Mouse (Mus musculus): ENCODE data around the gene Psme2. TPM values are rescaled to one million over a fixed set of nuclear protein-coding genes. Genes with fewer than 3 reads are reported as not detected.

Psme2 gene
- polyA plus RNA-seq, 1 experiment from 2014 or later, result 226 TPM

DNA sequence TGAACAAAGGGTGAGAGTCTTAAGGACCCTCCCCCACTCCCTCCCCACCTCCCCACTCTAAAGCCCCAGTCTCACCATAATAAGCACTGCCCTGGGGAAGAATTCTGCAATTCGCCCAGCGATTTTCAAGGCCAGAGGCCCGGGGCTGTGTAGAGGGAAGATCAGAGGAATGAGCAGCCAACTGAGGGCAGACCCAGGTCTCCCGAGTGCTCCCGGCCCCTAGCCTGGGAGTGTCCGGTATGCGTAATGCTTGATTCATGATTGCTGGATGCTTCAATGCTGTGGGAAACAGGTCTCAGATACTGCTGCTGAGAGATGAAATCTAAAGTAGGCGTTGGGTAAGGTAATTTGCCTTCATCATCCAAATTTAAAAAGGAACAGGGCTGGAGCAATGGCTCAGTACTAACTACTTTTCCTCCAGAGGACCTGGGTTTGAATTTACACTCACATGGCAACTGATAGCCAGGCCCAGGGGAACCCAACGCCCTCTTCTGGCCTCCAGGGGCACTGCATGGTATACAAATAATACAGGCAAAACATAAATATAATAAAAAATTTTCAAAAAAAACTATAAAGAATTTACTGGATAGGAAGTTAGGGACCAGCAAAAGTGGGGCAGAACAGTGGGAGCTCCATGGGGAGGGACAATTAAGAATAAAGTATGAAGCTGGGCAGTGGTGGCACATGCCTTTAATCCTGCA is 8.8 kb downstream of the Psme2 start:
- no peaks in the 10 kb centered on the region for H3K27me3 ChIP-seq (ENCODE audit: insufficient read depth, low read length)
- H3K27ac ChIP-seq (ENCODE audit: low read length), result no peak overlapping the region
- ATAC-seq (ENCODE audit: low FRiP score, low TSS enrichment), result no peak
- H3K4me2 ChIP-seq (replicated peaks; ENCODE audit: low read depth, low read length), result no peak overlapping the region
- no peaks in the 10 kb centered on the region for H3K9me3 ChIP-seq (ENCODE audit: low read length)
- H3K4me3 ChIP-seq (ENCODE audit: low read length), result no peak overlapping the region
- H3K36me3 ChIP-seq (ENCODE audit: insufficient read depth, low read length), result peaks cover 21% of the 10 kb centered on the region
- no peak overlapping the region for H3K9ac ChIP-seq (replicated peaks; ENCODE audit: low read length)
- peaks cover 18% of the 10 kb centered on the region for H3K4me1 ChIP-seq (ENCODE audit: insufficient read depth, low read length)
- WGBS, result 66% methylated on average over 9 of the region's 9 CpGs

DNA sequence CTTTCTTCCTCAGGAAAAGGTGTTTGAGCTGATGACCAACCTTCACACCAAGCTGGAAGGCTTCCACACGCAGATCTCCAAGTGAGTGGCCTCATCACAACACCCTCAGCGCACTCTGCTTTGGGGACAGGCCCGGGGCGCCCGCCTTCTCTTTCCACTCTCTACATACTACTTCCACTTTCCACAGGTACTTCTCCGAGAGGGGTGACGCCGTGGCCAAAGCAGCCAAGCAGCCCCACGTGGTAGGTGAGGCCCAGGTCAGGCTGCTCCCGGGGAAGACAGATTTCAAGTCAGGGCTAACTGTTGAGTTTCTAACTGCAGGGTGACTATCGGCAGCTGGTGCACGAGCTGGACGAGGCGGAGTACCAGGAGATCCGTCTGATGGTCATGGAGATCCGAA is 10.2 kb downstream of the Psme2 start:
- Histone ChIP-seq H3K9ac (replicated peaks; ENCODE audit: low read length) (no peak overlapping the region), H3K4me2 (replicated peaks; ENCODE audit: low read depth, low read length) (no peak overlapping the region), H3K27ac (ENCODE audit: low read length) (no peak overlapping the region), H3K4me1 (ENCODE audit: insufficient read depth, low read length) (peaks cover 24% of the 10 kb centered on the region), H3K9me3 (ENCODE audit: low read length) (no peaks in the 10 kb centered on the region), H3K27me3 (ENCODE audit: insufficient read depth, low read length) (no peaks in the 10 kb centered on the region), H3K4me3 (ENCODE audit: low read length) (no peak overlapping the region), H3K36me3 (ENCODE audit: insufficient read depth, low read length) (peaks cover 19% of the 10 kb centered on the region)
- 95% methylated on average over 16 of the region's 16 CpGs for WGBS
- no peak for ATAC-seq (ENCODE audit: low FRiP score, low TSS enrichment)

DNA sequence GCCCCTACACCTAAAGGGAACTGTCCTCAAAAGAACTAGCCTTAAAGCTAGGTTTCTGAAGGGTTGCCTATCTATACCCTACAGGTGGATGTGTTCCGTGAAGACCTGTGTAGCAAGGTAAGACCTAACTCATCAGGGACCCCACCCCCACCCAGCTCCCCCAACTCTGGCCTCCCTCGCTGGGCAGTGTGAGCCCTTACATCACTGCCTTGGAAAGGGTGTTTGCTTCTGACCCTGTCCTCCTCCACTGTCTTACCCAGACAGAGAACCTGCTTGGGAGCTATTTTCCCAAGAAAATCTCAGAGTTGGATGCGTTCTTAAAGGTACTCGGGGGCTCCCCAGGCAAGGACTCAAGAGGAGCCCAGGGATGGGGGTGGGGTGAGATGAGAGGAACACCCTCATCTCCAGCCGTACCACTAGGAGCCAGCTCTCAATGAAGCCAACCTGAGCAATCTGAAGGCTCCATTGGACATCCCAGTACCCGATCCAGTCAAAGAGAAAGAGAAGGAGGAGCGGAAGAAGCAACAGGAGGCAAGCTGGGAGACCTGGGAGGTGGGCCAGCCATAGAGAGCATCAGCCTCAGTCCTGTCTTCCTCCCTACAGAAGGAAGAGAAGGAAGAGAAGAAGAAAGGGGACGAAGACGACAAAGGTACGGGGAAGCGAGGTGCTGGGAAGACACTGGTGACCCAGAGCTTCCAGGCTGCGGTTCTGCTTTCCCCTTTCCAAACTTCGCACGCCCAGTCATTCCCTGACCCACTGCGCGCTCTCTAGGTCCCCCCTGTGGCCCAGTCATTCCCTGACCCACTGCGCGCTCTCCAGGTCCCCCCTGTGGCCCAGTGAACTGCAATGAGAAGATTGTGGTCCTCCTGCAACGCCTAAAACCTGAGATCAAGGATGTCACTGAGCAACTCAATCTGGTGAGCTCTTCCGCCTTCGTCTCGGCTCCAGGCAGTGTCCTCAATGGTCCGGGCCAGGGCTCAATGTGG is 11.1 kb downstream of the Psme2 start:
- Histone ChIP-seq H3K4me1 (ENCODE audit: insufficient read depth, low read length) (peaks cover 26% of the 10 kb centered on the region), H3K9me3 (ENCODE audit: low read length) (no peaks in the 10 kb centered on the region), H3K9ac (replicated peaks; ENCODE audit: low read length) (no peak overlapping the region), H3K27ac (ENCODE audit: low read length) (no peak overlapping the region), H3K4me2 (replicated peaks; ENCODE audit: low read depth, low read length) (no peak overlapping the region), H3K36me3 (ENCODE audit: insufficient read depth, low read length) (peaks cover 19% of the 10 kb centered on the region), H3K27me3 (ENCODE audit: insufficient read depth, low read length) (no peaks in the 10 kb centered on the region), H3K4me3 (ENCODE audit: low read length) (no peak overlapping the region)
- ATAC-seq (ENCODE audit: low FRiP score, low TSS enrichment), result no peak
- WGBS, result 92% methylated on average over 23 of the region's 23 CpGs

DNA sequence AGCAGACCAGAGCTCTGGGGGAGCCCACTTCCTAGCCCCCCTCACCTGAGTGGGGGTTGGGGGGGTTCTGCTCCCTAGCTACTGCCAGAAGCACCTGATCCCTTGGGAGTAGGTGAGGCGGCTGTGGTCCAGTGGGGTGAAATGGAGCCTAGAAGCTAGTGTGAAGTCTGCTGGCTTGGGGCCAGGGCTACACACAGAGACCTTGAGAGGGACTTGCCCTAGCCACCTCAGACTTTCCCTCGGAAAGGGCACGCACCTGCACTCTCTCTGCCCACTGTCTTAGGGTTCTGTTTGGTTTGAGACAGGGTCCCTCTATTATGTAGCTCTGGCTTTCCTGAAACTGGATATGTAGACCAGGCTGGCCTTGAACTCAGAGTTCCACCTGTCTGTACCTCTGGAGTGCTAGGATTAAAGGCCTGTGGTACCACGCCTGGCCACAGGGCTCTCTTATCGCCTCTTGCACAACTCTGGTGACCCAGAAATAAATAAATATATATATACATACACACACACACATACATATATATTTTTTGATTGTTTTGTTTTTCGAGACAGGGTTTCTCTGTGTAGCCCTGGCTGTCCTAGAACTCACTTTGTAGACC is 12.1 kb downstream of the Psme2 start:
- H3K9ac ChIP-seq (replicated peaks; ENCODE audit: low read length), result peak overlapping the region; percentile 92
- peak overlapping the region; percentile 82 for H3K4me2 ChIP-seq (replicated peaks; ENCODE audit: low read depth, low read length)
- H3K27me3 ChIP-seq (ENCODE audit: insufficient read depth, low read length), result no peaks in the 10 kb centered on the region
- peak; percentile 50 for ATAC-seq (ENCODE audit: low FRiP score, low TSS enrichment)
- H3K9me3 ChIP-seq (ENCODE audit: low read length), result no peaks in the 10 kb centered on the region
- H3K27ac ChIP-seq (ENCODE audit: low read length), result peak overlapping the region; percentile 83
- H3K36me3 ChIP-seq (ENCODE audit: insufficient read depth, low read length), result peaks cover 19% of the 10 kb centered on the region
- H3K4me1 ChIP-seq (ENCODE audit: insufficient read depth, low read length), result peaks cover 22% of the 10 kb centered on the region
- 29% methylated on average over 6 of the region's 6 CpGs for WGBS
- peak overlapping the region; percentile 79 for H3K4me3 ChIP-seq (ENCODE audit: low read length)

DNA sequence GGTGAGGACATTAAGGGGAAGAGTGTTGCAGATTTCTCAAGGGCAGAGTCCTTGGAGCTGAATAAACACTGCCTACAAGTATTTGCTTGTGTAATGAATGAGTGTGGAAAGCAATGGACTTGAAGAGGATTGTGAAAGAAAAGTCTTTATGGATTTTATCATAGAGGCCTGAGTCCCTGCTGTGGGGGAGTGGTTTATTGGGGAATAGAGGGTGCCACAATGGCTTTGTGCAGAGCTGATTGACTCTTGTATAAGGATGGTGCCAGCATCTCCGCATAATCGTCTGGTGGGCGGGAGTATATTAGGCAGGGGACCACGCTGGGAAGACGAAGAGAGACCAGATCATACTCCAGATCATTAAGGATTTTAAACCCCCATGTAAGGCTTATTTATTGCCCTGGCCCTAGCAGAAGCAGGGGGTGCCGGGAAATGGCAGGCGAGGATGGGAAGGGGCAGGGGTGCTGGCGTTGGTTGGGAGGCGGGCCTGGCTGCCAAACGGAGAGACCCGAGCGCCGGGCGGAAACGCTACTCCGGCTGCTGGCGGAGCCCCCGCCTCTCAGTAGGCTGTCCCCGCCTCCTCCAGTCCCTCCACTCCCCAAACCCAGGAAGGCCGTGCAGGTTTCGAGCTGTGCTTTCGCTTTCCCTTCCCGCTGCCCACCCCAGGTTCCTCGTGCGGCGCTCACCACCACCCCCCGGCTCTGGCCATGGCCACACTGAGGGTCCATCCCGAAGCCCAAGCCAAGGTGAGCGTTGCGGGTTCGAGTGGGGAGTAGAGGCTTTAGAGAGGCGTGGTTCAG is 12.8 kb downstream of the Psme2 start, which contains the start of gene Psme1:
Psme1 (plus strand) TSS at position 253 of the 797 bp plus-strand sequence.
- H3K9me3 ChIP-seq (ENCODE audit: low read length), result no peaks in the 10 kb centered on the region
- under 1% methylated on average over 26 of the region's 32 CpGs for WGBS

DNA sequence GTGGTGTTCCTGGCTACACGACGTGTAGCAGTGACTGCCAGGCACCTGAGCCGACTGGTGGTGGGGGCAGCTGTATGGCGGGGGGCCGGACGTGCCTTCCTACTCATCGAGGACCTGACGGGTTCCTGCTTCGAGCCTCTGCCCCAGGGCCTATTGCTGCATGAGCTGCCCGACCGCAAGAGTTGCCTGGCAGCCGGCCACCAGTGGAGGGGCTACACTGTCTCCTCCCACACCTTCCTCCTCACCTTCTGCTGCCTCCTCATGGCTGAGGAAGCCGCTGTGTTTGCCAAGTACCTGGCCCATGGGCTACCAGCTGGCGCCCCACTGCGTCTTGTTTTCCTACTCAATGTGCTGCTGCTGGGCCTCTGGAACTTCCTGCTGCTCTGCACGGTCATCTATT is 14.5 kb downstream of the Psme2 start:
- no peak overlapping the region for H3K9ac ChIP-seq (replicated peaks; ENCODE audit: low read length)
- H3K9me3 ChIP-seq (ENCODE audit: low read length), result no peaks in the 10 kb centered on the region
- H3K4me1 ChIP-seq (ENCODE audit: insufficient read depth, low read length), result peaks cover 22% of the 10 kb centered on the region
- H3K27me3 ChIP-seq (ENCODE audit: insufficient read depth, low read length), result no peaks in the 10 kb centered on the region
- H3K27ac ChIP-seq (ENCODE audit: low read length), result no peak overlapping the region
- WGBS, result 66% methylated on average over 16 of the region's 16 CpGs
- H3K4me3 ChIP-seq (ENCODE audit: low read length), result no peak overlapping the region
- no peak overlapping the region for H3K4me2 ChIP-seq (replicated peaks; ENCODE audit: low read depth, low read length)
- ATAC-seq (ENCODE audit: low FRiP score, low TSS enrichment), result no peak
- H3K36me3 ChIP-seq (ENCODE audit: insufficient read depth, low read length), result peaks cover 14% of the 10 kb centered on the region

More for the DNA sequence above, 12.8 kb downstream of the Psme2 start, which contains the start of gene Psme1:
- H3K9ac ChIP-seq (replicated peaks; ENCODE audit: low read length), result peak within 1 kb of the TSS; percentile 92
- ATAC-seq (ENCODE audit: low FRiP score, low TSS enrichment), result peak; percentile 93
- peaks cover 19% of the 10 kb centered on the region for H3K36me3 ChIP-seq (ENCODE audit: insufficient read depth, low read length)
- peaks cover 22% of the 10 kb centered on the region for H3K4me1 ChIP-seq (ENCODE audit: insufficient read depth, low read length)
- peak within 1 kb of the TSS; percentile 82 for H3K4me2 ChIP-seq (replicated peaks; ENCODE audit: low read depth, low read length)
- H3K27me3 ChIP-seq (ENCODE audit: insufficient read depth, low read length), result no peaks in the 10 kb centered on the region
- H3K27ac ChIP-seq (ENCODE audit: low read length), result peak within 1 kb of the TSS; percentile 83
- H3K4me3 ChIP-seq (ENCODE audit: low read length), result peak within 1 kb of the TSS; percentile 79

DNA sequence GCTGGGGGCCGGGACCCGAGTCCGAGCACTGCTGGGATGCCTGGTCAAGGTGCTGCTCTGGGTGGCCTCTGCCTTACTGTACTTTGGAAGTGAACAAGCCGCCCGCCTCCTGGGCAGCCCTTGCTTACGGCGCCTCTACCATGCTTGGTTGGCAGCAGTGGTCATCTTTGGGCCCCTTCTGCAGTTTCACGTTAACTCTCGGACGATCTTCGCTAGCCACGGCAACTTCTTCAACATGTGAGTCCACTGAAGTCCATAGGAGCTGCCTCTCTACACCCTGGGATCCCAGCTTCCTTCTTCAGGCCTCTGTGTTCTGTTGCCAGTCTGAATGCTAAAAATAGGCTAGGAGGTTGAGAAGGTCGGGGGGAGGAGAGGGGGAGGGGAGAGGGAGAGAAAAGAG is 15.2 kb downstream of the Psme2 start:
- peak overlapping the region; percentile 53 for H3K9ac ChIP-seq (replicated peaks; ENCODE audit: low read length)
- peaks cover 7% of the 10 kb centered on the region for H3K36me3 ChIP-seq (ENCODE audit: insufficient read depth, low read length)
- no peaks in the 10 kb centered on the region for H3K9me3 ChIP-seq (ENCODE audit: low read length)
- ATAC-seq (ENCODE audit: low FRiP score, low TSS enrichment), result no peak
- no peak overlapping the region for H3K4me3 ChIP-seq (ENCODE audit: low read length)
- 73% methylated on average over 13 of the region's 13 CpGs for WGBS
- peaks cover 22% of the 10 kb centered on the region for H3K4me1 ChIP-seq (ENCODE audit: insufficient read depth, low read length)
- H3K27me3 ChIP-seq (ENCODE audit: insufficient read depth, low read length), result no peaks in the 10 kb centered on the region
- 0 out of 2 replicates have a peak overlapping the region, but pooled peaks have one; percentile 15 for H3K27ac ChIP-seq (ENCODE audit: low read length)
- no peak overlapping the region for H3K4me2 ChIP-seq (replicated peaks; ENCODE audit: low read depth, low read length)

DNA sequence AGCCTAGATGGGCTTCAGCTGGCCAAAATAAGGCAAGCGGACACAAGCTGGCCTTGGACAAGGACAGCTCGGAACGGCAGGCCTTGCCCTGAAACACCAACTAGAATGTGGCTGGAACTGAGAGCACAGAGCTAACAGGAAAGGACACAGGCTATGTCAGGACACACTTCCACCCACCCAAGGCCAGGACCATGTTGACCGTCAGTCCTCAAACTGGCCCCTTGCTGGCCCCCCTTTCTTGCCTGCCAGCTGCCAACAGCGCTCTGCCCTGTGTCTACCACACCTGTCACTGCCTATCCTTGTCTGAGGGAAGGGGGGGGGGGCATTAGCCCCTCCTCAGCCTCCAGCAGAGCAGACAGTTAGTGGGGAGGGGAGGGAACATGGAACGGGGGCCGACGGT is 15.6 kb downstream of the Psme2 start, which contains the start of gene Fitm1:
Fitm1 (plus strand) TSS at position 316 of the 400 bp plus-strand sequence.
- H3K9ac ChIP-seq (replicated peaks; ENCODE audit: low read length), result peak within 1 kb of the TSS; percentile 53
- no peak within 1 kb of the TSS for H3K4me3 ChIP-seq (ENCODE audit: low read length)
- 0 out of 2 replicates have a peak within 1 kb of the TSS, but pooled peaks have one; percentile 15 for H3K27ac ChIP-seq (ENCODE audit: low read length)
- ATAC-seq (ENCODE audit: low FRiP score, low TSS enrichment), result no peak
- H3K4me2 ChIP-seq (replicated peaks; ENCODE audit: low read depth, low read length), result no peak within 1 kb of the TSS
- no peaks in the 10 kb centered on the region for H3K27me3 ChIP-seq (ENCODE audit: insufficient read depth, low read length)
- H3K36me3 ChIP-seq (ENCODE audit: insufficient read depth, low read length), result peaks cover 3% of the 10 kb centered on the region
- 74% methylated on average over 8 of the region's 8 CpGs for WGBS
- no peaks in the 10 kb centered on the region for H3K9me3 ChIP-seq (ENCODE audit: low read length)
- H3K4me1 ChIP-seq (ENCODE audit: insufficient read depth, low read length), result peaks cover 22% of the 10 kb centered on the region

DNA sequence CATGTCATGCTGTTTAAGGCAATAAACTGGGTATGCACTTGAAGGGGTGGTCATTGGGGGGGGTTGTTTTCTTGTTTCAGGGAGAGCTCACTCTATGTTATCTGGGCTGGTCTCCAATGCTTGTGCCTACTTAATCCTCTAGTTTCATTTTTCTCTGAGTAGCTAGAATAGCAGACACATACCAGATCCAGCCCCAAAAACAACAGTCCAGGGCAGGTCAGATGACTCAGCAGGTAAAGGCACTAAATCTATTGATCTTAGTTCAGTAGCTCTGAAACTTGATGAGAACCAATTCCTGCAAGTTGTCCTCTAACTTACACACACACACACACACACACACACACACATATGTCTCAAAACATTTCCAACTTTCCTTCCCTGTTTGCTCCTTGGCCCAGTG is 19.2 kb downstream of the Psme2 start:
- Histone ChIP-seq H3K9ac (replicated peaks; ENCODE audit: low read length) (no peak overlapping the region), H3K27ac (ENCODE audit: low read length) (no peak overlapping the region), H3K9me3 (ENCODE audit: low read length) (no peaks in the 10 kb centered on the region), H3K4me3 (ENCODE audit: low read length) (no peak overlapping the region), H3K36me3 (ENCODE audit: insufficient read depth, low read length) (peaks cover 31% of the 10 kb centered on the region), H3K4me1 (ENCODE audit: insufficient read depth, low read length) (peaks cover 13% of the 10 kb centered on the region), H3K27me3 (ENCODE audit: insufficient read depth, low read length) (no peaks in the 10 kb centered on the region), H3K4me2 (replicated peaks; ENCODE audit: low read depth, low read length) (no peak overlapping the region)
- ATAC-seq (ENCODE audit: low FRiP score, low TSS enrichment), result no peak

Data from kidney, embryonic 16.5 days (tissue).